In genomic region chr7:66196609-66197445, GRCm38 (mm10) we compare ENCODE assay signal across 9 mouse cellular contexts.
DNase-seq lines count a peak whose midpoint lies in the region; ATAC-seq and TF ChIP-seq lines count a peak whose summit lies in the region.
"Had no signal": no experiment of that assay in that cellular context is flagged by ENCODE, and none has a peak within 500 bp of the region (broad histone marks: within the 10 kb centered on the region; RNA-seq: fewer than 3 reads in every experiment).

No protein-coding gene starts in this region.

- H3K9ac ChIP-seq in midbrain, embryonic 13.5 days (replicated peaks), result no peak overlapping the region
- H3K9ac ChIP-seq: neural tube, embryonic 12.5 days had no signal

- H3K27me3 ChIP-seq in spleen, adult 2 months (ENCODE audit: control insufficient read depth, insufficient read depth, low read length), result no peaks in the 10 kb centered on the region
- no peaks in the 10 kb centered on the region for H3K27me3 ChIP-seq in midbrain, embryonic 13.5 days
- H3K27me3 ChIP-seq: neural tube, embryonic 12.5 days had no signal

- peak; percentile 36 for DNase-seq in layer of hippocampus, adult 9-11 months
- DNase-seq in layer of hippocampus, adult 11-12 months (ENCODE audit: low spot score), result no peak
- peak; percentile 93 for DNase-seq in c-Kit-positive CD71-positive TER-119-positive erythroid progenitor cells, embryonic 14.5 days (ENCODE audit: low spot score)
- DNase-seq in spleen, adult 2 months (ENCODE audit: low read depth in 1 of 2, low spot score in 2 of 2), result peak in 1 of 2 experiments; percentile 50
- DNase-seq in frontal cortex, postnatal 36 days (ENCODE audit: low spot score in 2 of 2), result no peak
- no peak for DNase-seq in urinary bladder, postnatal 4 days (ENCODE audit: low spot score in 2 of 2)

- H3K36me3 ChIP-seq in spleen, adult 2 months (ENCODE audit: control insufficient read depth, insufficient read depth, low read length), result no peaks in the 10 kb centered on the region
- H3K36me3 ChIP-seq in midbrain, embryonic 13.5 days, result no peaks in the 10 kb centered on the region
- H3K36me3 ChIP-seq: neural tube, embryonic 12.5 days had no signal

- no peak overlapping the region for H3K4me2 ChIP-seq in midbrain, embryonic 13.5 days (replicated peaks)
- H3K4me2 ChIP-seq: neural tube, embryonic 12.5 days had no signal

- TF ChIP-seq POLR2A in spleen, adult 2 months (IDR thresholded peaks at IDR 0.05; ENCODE audit: low read depth, low read length), result no peak

- WGBS in spleen, adult 2 months, result 15% methylated on average over 11 of the region's 11 CpGs
- WGBS in midbrain, embryonic 13.5 days, result 85% methylated on average over 11 of the region's 11 CpGs

- peak; percentile 42 to 59 for ATAC-seq in hematopoietic stem cell, adult 5-6 weeks (replicated peaks in 1 of 2; ENCODE audit: insufficient read depth in 1 of 2, low FRiP score in 2 of 2, low TSS enrichment in 1 of 2, low read depth in 1 of 2, poor library complexity in 2 of 2, severe bottlenecking in 2 of 2)
- no peak for ATAC-seq in midbrain, embryonic 13.5 days

- no peaks in the 10 kb centered on the region for H3K9me3 ChIP-seq in midbrain, embryonic 13.5 days
- H3K9me3 ChIP-seq: neural tube, embryonic 12.5 days had no signal

- no peak for TF ChIP-seq CTCF in spleen, adult 2 months (IDR thresholded peaks at IDR 0.05; ENCODE audit: extremely low read depth, insufficient read depth, insufficient read length, insufficient replicate concordance)

- H3K4me3 ChIP-seq in spleen, adult 2 months (ENCODE audit: extremely low read depth, insufficient read depth, insufficient read length), result no peak overlapping the region
- H3K4me3 ChIP-seq in midbrain, embryonic 13.5 days (replicated peaks), result no peak overlapping the region
- H3K4me3 ChIP-seq: neural tube, embryonic 12.5 days had no signal

- H3K4me1 ChIP-seq in spleen, adult 2 months (ENCODE audit: control insufficient read depth, insufficient read depth, insufficient read length), result peaks cover 70% of the 10 kb centered on the region
- 0 out of 2 replicates have a peak, but pooled peaks cover 4% of the 10 kb centered on the region for H3K4me1 ChIP-seq in midbrain, embryonic 13.5 days (replicated peaks)

- H3K27ac ChIP-seq in spleen, adult 2 months (ENCODE audit: insufficient read depth, low read length), result peak overlapping the region; percentile 75
- no peak overlapping the region for H3K27ac ChIP-seq in midbrain, embryonic 13.5 days
- H3K27ac ChIP-seq: neural tube, embryonic 12.5 days had no signal

Comparison
In these comparisons a context has a peak if more than half of its experiments do, and no peak if none do; other contexts are left out.
1. DNase-seq: peak in layer of hippocampus, adult 9-11 months (single experiment) and c-Kit-positive CD71-positive TER-119-positive erythroid progenitor cells, embryonic 14.5 days (single experiment); none in layer of hippocampus, adult 11-12 months (single experiment), frontal cortex, postnatal 36 days (0 of 2) and urinary bladder, postnatal 4 days (0 of 2).